Mouse (Mus musculus): ENCODE data around the gene Prr23a2. TPM values are rescaled to one million over a fixed set of nuclear protein-coding genes. Genes with fewer than 3 reads are reported as not detected.

The Prr23a2 gene
- not detected for polyA plus RNA-seq (2017; shearing (Covaris generic))

GRCm38 (mm10) chr9:98856210-98856609 lies at the start of gene Prr23a2:
Prr23a2 (plus strand) TSS chr9:98856494.

GRCm38 (mm10) chr9:98842117-98842516 lies 14.2 kb upstream of the Prr23a2 start, which contains the start of gene Prr23a1:
Prr23a1 (plus strand) TSS chr9:98842503.

GRCm38 (mm10) chr9:98864571-98864970 lies 8.3 kb downstream of the Prr23a2 start, which contains the start of gene Prr23a3:
Prr23a3 (plus strand) TSS chr9:98864767.

GRCm38 (mm10) chr9:98902819-98903218 lies 46.5 kb downstream of the Prr23a2 start, which contains the start of gene 7420426K07Rik:
7420426K07Rik (plus strand) TSS chr9:98903119.

Other genes with a start within 250 kb of the Prr23a2 start
- gene Prr23a1, start 14.0 kb upstream of the Prr23a2 start, polyA plus RNA-seq (2017; shearing (Covaris generic)) = under 1 TPM in 1 of 2 experiments, not detected in 1; 0.26 TPM
- under 1 TPM in 1 of 2 experiments, not detected in 1; 0.21 TPM for gene Prr23a3, start 8.3 kb downstream of the Prr23a2 start, polyA plus RNA-seq (2017; shearing (Covaris generic))
- not detected for gene 7420426K07Rik, start 46.6 kb downstream of the Prr23a2 start, polyA plus RNA-seq (2017; shearing (Covaris generic))
- under 1 TPM in 1 of 2 experiments, not detected in 1; 0.33 TPM for gene Foxl2, start 98.8 kb downstream of the Prr23a2 start, polyA plus RNA-seq (2017; shearing (Covaris generic))
- gene Faim, start 129.9 kb downstream of the Prr23a2 start, polyA plus RNA-seq (2017; shearing (Covaris generic)) = 10 to 100 TPM; 81.1 to 89.8 TPM
- 1 to 10 TPM; 1.1 TPM for gene Gm1123, start 179.2 kb downstream of the Prr23a2 start, polyA plus RNA-seq (2017; shearing (Covaris generic))

All from activated CD4-positive, CD25-positive, alpha-beta regulatory T cell (primary cell).